Mouse (Mus musculus) neural tube, embryonic 12.5 days (tissue): ENCODE data around the gene Tfg. TPM values are rescaled to one million over a fixed set of nuclear protein-coding genes. Genes with fewer than 3 reads are reported as not detected.

Source experiments
- ATAC-seq: fragments of 200-750 bp; cut with Nextera tagmentation; 2 replicates; pipeline ENCODE4 v1.8.0; 2017; ENCODE audit warnings: low read depth, mild to moderate bottlenecking, moderate TSS enrichment, moderate library complexity; ENCODE audit not compliant: low FRiP score
- H3K27ac ChIP-seq: fragments of 300-500 bp; sonication (generic); 2 replicates; pipeline ENCODE4 v1.5.1; 2016
- H3K27me3 ChIP-seq: fragments of 300-500 bp; sonication (generic); replicated peaks from 2 replicates; pipeline ENCODE4 v1.6.1; 2016; ENCODE audit warnings: mild to moderate bottlenecking
- H3K36me3 ChIP-seq: fragments of 300-500 bp; sonication (generic); 2 replicates; pipeline ENCODE4 v1.6.1; 2016; ENCODE audit warnings: mild to moderate bottlenecking
- H3K4me1 ChIP-seq: fragments of 300-500 bp; sonication (generic); 2 replicates; pipeline ENCODE4 v1.6.1; 2016
- H3K4me2 ChIP-seq: fragments of 300-500 bp; sonication (generic); replicated peaks from 2 replicates; pipeline ENCODE4 v1.6.1; 2016; ENCODE audit warnings: mild to moderate bottlenecking
- H3K4me3 ChIP-seq: fragments of 300-500 bp; sonication (generic); 2 replicates; pipeline ENCODE4 v1.5.1; 2016
- H3K9ac ChIP-seq: fragments of 300-500 bp; sonication (generic); 2 replicates; pipeline ENCODE4 v1.6.1; 2016; ENCODE audit warnings: mild to moderate bottlenecking
- H3K9me3 ChIP-seq: fragments of 300-500 bp; sonication (generic); 2 replicates; pipeline ENCODE4 v1.6.1; 2016; ENCODE audit warnings: mild to moderate bottlenecking
- WGBS: fragments of 180-500 bp; shearing (Covaris S2); methylation state at CpG from one replicate; pipeline ENCODE4 v1.1.7; 2016; 5-methylcytosine and 5-hydroxymethylcytosine counted together
- polyA plus RNA-seq: library from polyadenylated mRNA; unstranded; fragments of >200 nt; fragmentation: Nextera tagmentation; extraction: Ambion mirVana; gene quantifications from 2 replicates; pipeline ENCODE4 v1.2.1, GENCODE M21; 2016

The Tfg gene
- polyA plus RNA-seq, 1 experiment from 2014 or later: 172 TPM

GRCm38 (mm10) chr16:56686747-56687146, 30.5 kb downstream of the Tfg start:
- Histone ChIP-seq H3K9ac (no peak overlapping the region), H3K4me1 (no peaks in the 10 kb centered on the region), H3K27me3 (no peaks in the 10 kb centered on the region), H3K27ac (no peak overlapping the region), H3K4me2 (no peak overlapping the region), H3K4me3 (no peak overlapping the region), H3K9me3 (no peaks in the 10 kb centered on the region), H3K36me3 (peaks cover 32% of the 10 kb centered on the region)
- ATAC-seq: no peak
- WGBS: 93% methylated on average over 5 of the region's 5 CpGs

- ATAC-seq: 0 out of 2 replicates have a peak, but pooled peaks have one; percentile 25
Measured at GRCm38 (mm10) chr16:56681010-56681645, 36.1 kb downstream of the Tfg start.

DNA sequence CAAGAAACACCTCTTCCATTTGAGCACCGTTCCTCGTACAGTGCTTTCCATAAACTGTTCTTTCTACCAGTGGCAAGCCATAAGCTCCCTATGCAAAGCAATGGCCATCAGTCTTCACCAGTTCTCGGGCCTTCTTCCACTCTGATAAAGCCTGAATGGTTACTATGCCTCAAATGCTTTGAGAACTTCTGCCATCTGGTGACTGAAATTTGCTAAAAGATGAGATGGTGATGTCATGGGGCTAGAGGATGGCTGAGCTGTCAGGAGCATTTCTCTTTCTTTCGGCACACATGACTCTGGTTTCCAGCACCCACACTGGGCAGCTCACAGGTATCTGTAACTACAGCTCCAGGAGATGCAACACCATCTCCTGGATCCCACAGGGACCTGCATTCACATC, 40.1 kb downstream of the Tfg start:
- no peak for ATAC-seq
- Histone ChIP-seq H3K4me2 (no peak overlapping the region), H3K4me1 (no peaks in the 10 kb centered on the region), H3K27ac (no peak overlapping the region), H3K4me3 (no peak overlapping the region), H3K9ac (no peak overlapping the region), H3K9me3 (no peaks in the 10 kb centered on the region), H3K27me3 (no peaks in the 10 kb centered on the region), H3K36me3 (no peaks in the 10 kb centered on the region)
- WGBS: 74% methylated on average over 4 of the region's 4 CpGs

More at GRCm38 (mm10) chr16:56681010-56681645, 36.1 kb downstream of the Tfg start:
- 80% methylated on average over 8 of the region's 8 CpGs for WGBS
- no peak overlapping the region for H3K9ac ChIP-seq
- no peaks in the 10 kb centered on the region for H3K9me3 ChIP-seq
- no peak overlapping the region for H3K27ac ChIP-seq
- H3K36me3 ChIP-seq: peaks cover 8% of the 10 kb centered on the region
- no peaks in the 10 kb centered on the region for H3K4me1 ChIP-seq
- H3K4me3 ChIP-seq: no peak overlapping the region
- no peak overlapping the region for H3K4me2 ChIP-seq
- no peaks in the 10 kb centered on the region for H3K27me3 ChIP-seq

DNA sequence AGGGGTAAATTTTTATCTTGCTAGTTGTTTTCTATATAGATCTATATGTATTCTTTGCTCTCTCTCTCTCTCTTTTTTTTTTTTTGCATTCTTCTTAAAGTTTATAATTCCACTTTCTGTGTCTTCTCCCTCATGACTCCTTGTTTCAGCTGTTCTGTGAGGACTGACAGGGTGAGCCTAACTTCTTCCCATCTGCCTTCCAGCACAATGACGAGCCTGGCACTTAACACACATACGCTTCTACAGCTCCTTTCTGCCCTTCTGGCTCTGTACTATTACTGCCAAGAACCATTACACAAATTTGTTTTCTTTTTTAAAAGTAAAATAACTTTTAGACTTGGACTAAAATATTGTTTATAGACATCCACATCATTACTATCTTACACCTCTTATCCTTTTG, 43.8 kb downstream of the Tfg start:
- Histone ChIP-seq H3K27me3 (no peaks in the 10 kb centered on the region), H3K36me3 (no peaks in the 10 kb centered on the region), H3K4me1 (no peaks in the 10 kb centered on the region), H3K4me3 (no peak overlapping the region), H3K4me2 (no peak overlapping the region), H3K9me3 (no peaks in the 10 kb centered on the region), H3K9ac (no peak overlapping the region), H3K27ac (no peak overlapping the region)
- 88% methylated on average over 2 of the region's 2 CpGs for WGBS
- no peak for ATAC-seq

DNA sequence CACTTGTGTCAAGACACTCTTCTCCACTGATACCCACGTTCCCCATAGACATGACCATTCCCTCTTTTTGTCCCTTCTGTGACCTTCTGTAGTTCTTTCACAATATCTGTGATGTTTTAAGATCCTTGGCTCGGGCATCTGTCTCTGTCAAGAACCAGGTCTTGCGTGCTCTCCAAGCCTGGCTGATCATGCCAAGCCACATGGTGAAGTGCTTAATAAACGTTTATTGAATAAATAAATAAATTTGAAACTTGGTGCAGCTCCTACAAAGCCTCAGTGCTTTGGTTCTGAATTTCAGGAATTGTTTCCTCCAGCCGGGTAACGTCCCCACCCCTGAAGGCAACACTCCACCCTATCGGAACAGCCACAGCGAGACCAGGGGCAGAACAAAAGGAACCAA, 46.3 kb downstream of the Tfg start:
- H3K9ac ChIP-seq: no peak overlapping the region
- WGBS: 86% methylated on average over 8 of the region's 8 CpGs
- no peak overlapping the region for H3K4me3 ChIP-seq
- no peak overlapping the region for H3K27ac ChIP-seq
- H3K27me3 ChIP-seq: no peaks in the 10 kb centered on the region
- no peak overlapping the region for H3K4me2 ChIP-seq
- no peak for ATAC-seq
- no peaks in the 10 kb centered on the region for H3K4me1 ChIP-seq
- no peaks in the 10 kb centered on the region for H3K36me3 ChIP-seq
- H3K9me3 ChIP-seq: no peaks in the 10 kb centered on the region

- ATAC-seq: no peak
- Histone ChIP-seq H3K4me1 (no peaks in the 10 kb centered on the region), H3K36me3 (no peaks in the 10 kb centered on the region), H3K9ac (no peak overlapping the region), H3K9me3 (no peaks in the 10 kb centered on the region), H3K27me3 (no peaks in the 10 kb centered on the region), H3K4me3 (no peak overlapping the region), H3K4me2 (no peak overlapping the region), H3K27ac (no peak overlapping the region)
- 75% methylated on average over 5 of the region's 5 CpGs for WGBS
Measured at GRCm38 (mm10) chr16:56669520-56669919, 47.7 kb downstream of the Tfg start.

DNA sequence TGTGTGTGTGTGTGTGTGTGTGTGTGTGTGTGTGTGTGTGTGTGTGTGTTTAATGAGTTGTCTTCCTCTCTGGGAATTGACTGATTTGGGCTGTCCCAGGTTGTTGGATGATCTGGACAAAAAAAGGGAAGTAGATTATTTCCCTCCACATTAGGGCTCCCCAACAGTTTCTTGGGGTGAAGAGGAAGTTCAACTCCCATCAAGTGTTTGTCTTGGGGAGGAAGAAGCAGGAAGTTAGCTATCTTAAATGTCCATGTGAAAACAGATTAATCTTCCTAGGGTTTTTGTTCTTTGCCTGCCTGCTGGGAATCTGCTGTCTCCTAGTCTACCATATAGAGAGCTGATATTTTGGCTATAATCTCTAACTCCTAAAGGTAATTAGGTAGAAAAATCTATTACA, 58.4 kb downstream of the Tfg start:
- Histone ChIP-seq H3K4me3 (no peak overlapping the region), H3K4me2 (no peak overlapping the region), H3K4me1 (no peaks in the 10 kb centered on the region), H3K9me3 (no peaks in the 10 kb centered on the region), H3K36me3 (no peaks in the 10 kb centered on the region), H3K27ac (no peak overlapping the region), H3K9ac (no peak overlapping the region), H3K27me3 (no peaks in the 10 kb centered on the region)
- no peak for ATAC-seq

DNA sequence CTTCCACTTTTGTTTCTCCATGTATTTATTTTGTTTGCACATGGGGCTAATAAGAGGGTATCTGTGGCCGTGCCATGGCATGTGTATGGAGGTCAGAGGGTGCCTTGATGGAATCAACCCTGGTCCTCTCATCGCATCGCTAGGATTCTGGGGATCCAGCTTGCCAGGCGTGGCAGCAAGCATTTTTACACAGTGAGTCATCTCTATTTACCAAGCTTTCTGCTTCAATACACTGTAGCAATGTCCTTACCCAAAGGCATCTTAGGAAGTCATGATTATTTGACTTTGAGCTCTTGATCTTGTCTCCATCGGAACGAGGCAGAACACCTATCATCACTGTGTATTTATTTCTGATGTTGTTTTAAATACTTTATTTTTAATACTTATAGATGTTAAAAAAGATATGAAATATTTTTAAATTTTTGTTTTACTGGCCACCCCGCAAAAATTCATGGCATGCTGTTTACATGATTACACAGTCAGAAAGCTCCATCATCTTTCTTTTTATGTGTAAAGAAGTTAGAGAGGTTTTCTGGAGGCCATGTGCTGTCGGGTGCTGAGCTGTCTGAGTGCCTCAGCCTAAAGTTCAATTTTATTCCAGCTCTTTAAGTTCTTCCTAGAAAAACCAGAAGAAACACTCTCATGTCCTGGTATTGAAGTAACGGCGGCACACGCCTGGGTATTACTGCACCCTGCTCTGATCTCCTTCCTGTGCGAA, 61.9 kb downstream of the Tfg start:
- H3K36me3 ChIP-seq: no peaks in the 10 kb centered on the region
- no peak overlapping the region for H3K9ac ChIP-seq
- H3K4me3 ChIP-seq: no peak overlapping the region
- H3K9me3 ChIP-seq: no peaks in the 10 kb centered on the region
- WGBS: 91% methylated on average over 12 of the region's 12 CpGs
- H3K4me2 ChIP-seq: no peak overlapping the region
- H3K27me3 ChIP-seq: no peaks in the 10 kb centered on the region
- no peaks in the 10 kb centered on the region for H3K4me1 ChIP-seq
- no peak for ATAC-seq
- H3K27ac ChIP-seq: no peak overlapping the region

DNA sequence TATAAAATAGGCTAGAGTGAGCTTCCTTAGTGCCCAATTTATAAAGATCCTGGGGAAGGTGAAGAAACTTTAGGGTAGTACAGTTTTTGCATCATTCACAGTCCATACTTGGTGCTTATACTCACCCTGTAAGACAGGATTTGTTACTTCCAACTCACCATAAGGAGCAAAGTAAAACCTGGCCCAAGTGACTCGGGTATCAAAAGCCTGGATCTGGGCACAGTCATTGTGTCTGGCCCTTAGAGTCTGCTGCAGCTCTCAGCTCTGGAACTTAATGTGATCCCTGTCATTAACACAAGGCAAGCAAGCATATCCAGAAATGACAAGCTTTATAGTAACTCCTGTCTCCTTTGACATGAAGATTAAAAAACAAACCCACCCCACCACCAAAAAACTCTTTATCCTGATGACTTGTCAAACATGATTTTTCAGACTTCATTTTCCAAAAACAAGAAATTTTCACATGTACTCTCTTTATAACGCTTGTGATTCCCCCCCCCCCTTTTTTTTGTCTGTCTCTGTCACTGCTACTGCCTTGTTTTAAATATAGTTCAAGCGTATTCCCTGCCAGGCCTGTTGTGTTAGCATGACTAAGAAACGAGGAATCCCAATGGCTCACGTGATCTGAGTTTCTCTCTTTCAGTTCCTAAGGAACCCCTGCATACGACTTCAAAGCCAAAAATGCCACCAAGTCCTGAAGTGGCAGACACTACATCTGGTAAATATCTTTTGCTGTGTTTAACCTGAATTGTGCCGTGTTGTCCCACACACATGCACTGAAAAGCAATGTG, 70.7 kb downstream of the Tfg start:
- Histone ChIP-seq H3K4me3 (no peak overlapping the region), H3K9ac (no peak overlapping the region), H3K4me1 (no peaks in the 10 kb centered on the region), H3K27ac (no peak overlapping the region), H3K4me2 (no peak overlapping the region), H3K27me3 (no peaks in the 10 kb centered on the region), H3K9me3 (no peaks in the 10 kb centered on the region), H3K36me3 (no peaks in the 10 kb centered on the region)
- WGBS: 68% methylated on average over 7 of the region's 7 CpGs
- no peak for ATAC-seq

- Histone ChIP-seq H3K9ac (no peak overlapping the region), H3K27ac (no peak overlapping the region), H3K36me3 (no peaks in the 10 kb centered on the region), H3K4me2 (no peak overlapping the region), H3K4me3 (no peak overlapping the region), H3K9me3 (no peaks in the 10 kb centered on the region), H3K4me1 (no peaks in the 10 kb centered on the region), H3K27me3 (no peaks in the 10 kb centered on the region)
- 31% methylated on average over 2 of the region's 2 CpGs for WGBS
- ATAC-seq: no peak
Measured at GRCm38 (mm10) chr16:56645251-56645650, 72.0 kb downstream of the Tfg start.
